Mouse (Mus musculus): ENCODE measurements around the gene Tyms. TPM values are rescaled to one million over a fixed set of nuclear protein-coding genes. Genes with fewer than 3 reads are reported as not detected.
A peak's percentile ranks its signal among the peaks of the same experiment; 100 is the strongest.
"Not testable (repeated sequence)": the region's sequence is repeated elsewhere in the genome, so short reads cannot be mapped to it uniquely, and the experiment has no call there.

The Tyms gene
- polyA plus RNA-seq, 1 experiment = 4.8 TPM

GRCm38 (mm10) chr5:30098260-30098659 lies 24.8 kb upstream of the Tyms start:
- H3K27ac ChIP-seq (ENCODE audit: control insufficient read depth, insufficient read depth, low read depth, low read length) = no peak overlapping the region
- H3K4me3 ChIP-seq (ENCODE audit: control insufficient read depth, low read depth, low read length) = no peak overlapping the region
- no peaks in the 10 kb centered on the region for H3K36me3 ChIP-seq (ENCODE audit: control insufficient read depth, insufficient read depth, low read length)
- no peaks in the 10 kb centered on the region for H3K27me3 ChIP-seq (ENCODE audit: control insufficient read depth, insufficient read depth, low read length)
- TF ChIP-seq POLR2A (IDR thresholded peaks at IDR 0.05; ENCODE audit: control insufficient read depth, low read depth, low read length) (no peak), CTCF (IDR thresholded peaks at IDR 0.05; ENCODE audit: control insufficient read depth, insufficient read depth, insufficient replicate concordance, low read depth, low read length) (no peak)
- H3K4me1 ChIP-seq (ENCODE audit: control insufficient read depth, insufficient read depth, low read length) = no peaks in the 10 kb centered on the region

GRCm38 (mm10) chr5:30095731-30096130 lies 22.3 kb upstream of the Tyms start:
- H3K27me3 ChIP-seq (ENCODE audit: control insufficient read depth, insufficient read depth, low read length) = no peaks in the 10 kb centered on the region
- no peak for TF ChIP-seq POLR2A (IDR thresholded peaks at IDR 0.05; ENCODE audit: control insufficient read depth, low read depth, low read length)
- no peak for TF ChIP-seq CTCF (IDR thresholded peaks at IDR 0.05; ENCODE audit: control insufficient read depth, insufficient read depth, insufficient replicate concordance, low read depth, low read length)
- H3K27ac ChIP-seq (ENCODE audit: control insufficient read depth, insufficient read depth, low read depth, low read length) = no peak overlapping the region
- H3K4me3 ChIP-seq (ENCODE audit: control insufficient read depth, low read depth, low read length) = no peak overlapping the region
- H3K4me1 ChIP-seq (ENCODE audit: control insufficient read depth, insufficient read depth, low read length) = no peaks in the 10 kb centered on the region; the same call in 1 of the 2 replicates
- no peaks in the 10 kb centered on the region for H3K36me3 ChIP-seq (ENCODE audit: control insufficient read depth, insufficient read depth, low read length)

GRCm38 (mm10) chr5:30094399-30094798 lies 21.0 kb upstream of the Tyms start:
- TF ChIP-seq POLR2A (IDR thresholded peaks at IDR 0.05; ENCODE audit: control insufficient read depth, low read depth, low read length) (no peak), CTCF (IDR thresholded peaks at IDR 0.05; ENCODE audit: control insufficient read depth, insufficient read depth, insufficient replicate concordance, low read depth, low read length) (no peak)
- H3K36me3 ChIP-seq (ENCODE audit: control insufficient read depth, insufficient read depth, low read length) = no peaks in the 10 kb centered on the region
- no peaks in the 10 kb centered on the region; the same call in 1 of the 2 replicates for H3K4me1 ChIP-seq (ENCODE audit: control insufficient read depth, insufficient read depth, low read length)
- H3K27me3 ChIP-seq (ENCODE audit: control insufficient read depth, insufficient read depth, low read length) = no peaks in the 10 kb centered on the region
- no peak overlapping the region for H3K4me3 ChIP-seq (ENCODE audit: control insufficient read depth, low read depth, low read length)
- no peak overlapping the region for H3K27ac ChIP-seq (ENCODE audit: control insufficient read depth, insufficient read depth, low read depth, low read length)

GRCm38 (mm10) chr5:30092701-30093100 lies 19.3 kb upstream of the Tyms start:
- no peaks in the 10 kb centered on the region; the same call in 1 of the 2 replicates for H3K4me1 ChIP-seq (ENCODE audit: control insufficient read depth, insufficient read depth, low read length)
- H3K36me3 ChIP-seq (ENCODE audit: control insufficient read depth, insufficient read depth, low read length) = no peaks in the 10 kb centered on the region
- no peaks in the 10 kb centered on the region for H3K27me3 ChIP-seq (ENCODE audit: control insufficient read depth, insufficient read depth, low read length)
- H3K27ac ChIP-seq (ENCODE audit: control insufficient read depth, insufficient read depth, low read depth, low read length) = no peak overlapping the region
- no peak for TF ChIP-seq CTCF (IDR thresholded peaks at IDR 0.05; ENCODE audit: control insufficient read depth, insufficient read depth, insufficient replicate concordance, low read depth, low read length)
- H3K4me3 ChIP-seq (ENCODE audit: control insufficient read depth, low read depth, low read length) = peak overlapping the region; percentile 25

- no peaks in the 10 kb centered on the region; the same call in none of the 2 replicates for H3K4me1 ChIP-seq (ENCODE audit: control insufficient read depth, insufficient read depth, low read length)
- TF ChIP-seq POLR2A (IDR thresholded peaks at IDR 0.05; ENCODE audit: control insufficient read depth, low read depth, low read length) = no peak
- TF ChIP-seq CTCF (IDR thresholded peaks at IDR 0.05; ENCODE audit: control insufficient read depth, insufficient read depth, insufficient replicate concordance, low read depth, low read length) = no peak
- no peaks in the 10 kb centered on the region for H3K27me3 ChIP-seq (ENCODE audit: control insufficient read depth, insufficient read depth, low read length)
- no peaks in the 10 kb centered on the region for H3K36me3 ChIP-seq (ENCODE audit: control insufficient read depth, insufficient read depth, low read length)
- no peak overlapping the region for H3K4me3 ChIP-seq (ENCODE audit: control insufficient read depth, low read depth, low read length)
- H3K27ac ChIP-seq (ENCODE audit: control insufficient read depth, insufficient read depth, low read depth, low read length) = no peak overlapping the region
Measured at GRCm38 (mm10) chr5:30072377-30072776, 1.0 kb downstream of the Tyms start.

- H3K4me1 ChIP-seq (ENCODE audit: control insufficient read depth, insufficient read depth, low read length) = no peaks in the 10 kb centered on the region; the same call in none of the 2 replicates
- no peak overlapping the region for H3K4me3 ChIP-seq (ENCODE audit: control insufficient read depth, low read depth, low read length)
- H3K36me3 ChIP-seq (ENCODE audit: control insufficient read depth, insufficient read depth, low read length) = no peaks in the 10 kb centered on the region
- H3K27me3 ChIP-seq (ENCODE audit: control insufficient read depth, insufficient read depth, low read length) = no peaks in the 10 kb centered on the region
- no peak overlapping the region for H3K27ac ChIP-seq (ENCODE audit: control insufficient read depth, insufficient read depth, low read depth, low read length)
- TF ChIP-seq POLR2A (IDR thresholded peaks at IDR 0.05; ENCODE audit: control insufficient read depth, low read depth, low read length) = no peak
- no peak for TF ChIP-seq CTCF (IDR thresholded peaks at IDR 0.05; ENCODE audit: control insufficient read depth, insufficient read depth, insufficient replicate concordance, low read depth, low read length)
Measured at GRCm38 (mm10) chr5:30071677-30072076, 1.7 kb downstream of the Tyms start.

- Histone ChIP-seq H3K36me3 (ENCODE audit: control insufficient read depth, insufficient read depth, low read length) (no peaks in the 10 kb centered on the region), H3K27me3 (ENCODE audit: control insufficient read depth, insufficient read depth, low read length) (no peaks in the 10 kb centered on the region), H3K4me3 (ENCODE audit: control insufficient read depth, low read depth, low read length) (no peak overlapping the region), H3K27ac (ENCODE audit: control insufficient read depth, insufficient read depth, low read depth, low read length) (no peak overlapping the region), H3K4me1 (ENCODE audit: control insufficient read depth, insufficient read depth, low read length) (no peaks in the 10 kb centered on the region)
- TF ChIP-seq POLR2A (IDR thresholded peaks at IDR 0.05; ENCODE audit: control insufficient read depth, low read depth, low read length) = no peak
- no peak for TF ChIP-seq CTCF (IDR thresholded peaks at IDR 0.05; ENCODE audit: control insufficient read depth, insufficient read depth, insufficient replicate concordance, low read depth, low read length)
Measured at GRCm38 (mm10) chr5:30067726-30068125, 5.7 kb downstream of the Tyms start.

- not testable (repeated sequence) for H3K27me3 ChIP-seq (ENCODE audit: control insufficient read depth, insufficient read depth, low read length)
Measured at GRCm38 (mm10) chr5:30059607-30060006, 13.8 kb downstream of the Tyms start.

More at GRCm38 (mm10) chr5:30059607-30060006, 13.8 kb downstream of the Tyms start:
- not testable (repeated sequence) for H3K27ac ChIP-seq (ENCODE audit: control insufficient read depth, insufficient read depth, low read depth, low read length); H3K36me3 ChIP-seq (ENCODE audit: control insufficient read depth, insufficient read depth, low read length); H3K4me1 ChIP-seq (ENCODE audit: control insufficient read depth, insufficient read depth, low read length)
- peak overlapping the region; percentile 55 for H3K4me3 ChIP-seq (ENCODE audit: control insufficient read depth, low read depth, low read length)
